Mouse (Mus musculus) myocyte (in vitro differentiated cells): ENCODE results near the gene Rpl9-ps6.

Source experiments
- MYOD1 ChIP-seq, 3 experiments: IDR thresholded peaks; one replicate each; pipeline ENCODE4 v1.6.1; 2011; ENCODE audit warnings: control low read depth in 2 of 3, low read depth in 2 of 3, mild to moderate bottlenecking in 2 of 3, moderate library complexity in 1 of 3; ENCODE audit not compliant: insufficient read length in 2 of 3, control insufficient read depth in 1 of 3
- POLR2A ChIP-seq: IDR thresholded peaks from one replicate; pipeline ENCODE4 v1.6.1; 2011; ENCODE audit warnings: low read depth, mild to moderate bottlenecking, control low read depth, moderate library complexity; ENCODE audit not compliant: insufficient read length
- SRF ChIP-seq: IDR thresholded peaks from one replicate; pipeline ENCODE4 v1.6.1; 2011; ENCODE audit warnings: low read depth; ENCODE audit not compliant: control insufficient read depth, insufficient read length
- USF1 ChIP-seq: IDR thresholded peaks from one replicate; pipeline ENCODE4 v1.6.1; 2011; ENCODE audit warnings: low read depth, mild to moderate bottlenecking, control low read depth, moderate library complexity

DNA sequence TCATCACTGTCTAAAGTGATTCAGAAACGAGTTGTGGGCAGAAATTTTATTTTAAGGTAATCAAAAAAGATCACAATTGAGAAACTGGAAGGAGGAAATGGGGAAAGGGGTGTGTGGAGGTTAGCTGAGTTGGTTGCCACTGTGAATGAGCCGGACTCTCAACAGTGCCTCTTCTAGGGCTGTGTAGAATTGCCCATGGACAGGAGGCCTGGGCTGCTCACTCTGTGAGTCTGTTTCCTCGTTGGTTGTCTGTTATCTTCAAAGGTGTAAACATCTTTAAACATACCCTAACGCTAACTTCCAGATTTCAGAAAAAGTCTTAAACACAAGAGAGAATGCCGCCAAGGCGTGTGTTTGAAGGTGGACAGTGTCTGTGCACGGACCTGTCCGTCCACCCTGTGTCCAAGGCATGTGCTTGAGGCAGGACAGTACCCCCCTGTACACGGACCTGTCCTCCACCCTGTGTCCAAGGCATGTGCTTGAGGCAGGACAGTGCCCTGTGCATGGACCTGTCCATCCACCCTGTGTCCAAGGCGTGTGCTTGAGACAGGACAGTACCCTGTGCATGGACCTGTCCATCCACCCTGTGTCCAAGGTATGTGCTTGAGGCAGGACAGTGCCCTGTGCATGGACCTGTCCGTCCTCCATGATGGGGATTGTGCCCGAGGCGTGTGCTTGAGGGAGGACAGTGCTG is 4.3 kb upstream of the Rpl9-ps6 start:
- no peak for TF ChIP-seq MYOD1 (IDR thresholded peaks at IDR 0.05; ENCODE audit: control insufficient read depth in 1 of 3, insufficient read length in 2 of 3, low read depth in 2 of 3)
- TF ChIP-seq POLR2A: no peak
- no peak for TF ChIP-seq SRF
- no peak for TF ChIP-seq USF1
